In the genomic region with DNA sequence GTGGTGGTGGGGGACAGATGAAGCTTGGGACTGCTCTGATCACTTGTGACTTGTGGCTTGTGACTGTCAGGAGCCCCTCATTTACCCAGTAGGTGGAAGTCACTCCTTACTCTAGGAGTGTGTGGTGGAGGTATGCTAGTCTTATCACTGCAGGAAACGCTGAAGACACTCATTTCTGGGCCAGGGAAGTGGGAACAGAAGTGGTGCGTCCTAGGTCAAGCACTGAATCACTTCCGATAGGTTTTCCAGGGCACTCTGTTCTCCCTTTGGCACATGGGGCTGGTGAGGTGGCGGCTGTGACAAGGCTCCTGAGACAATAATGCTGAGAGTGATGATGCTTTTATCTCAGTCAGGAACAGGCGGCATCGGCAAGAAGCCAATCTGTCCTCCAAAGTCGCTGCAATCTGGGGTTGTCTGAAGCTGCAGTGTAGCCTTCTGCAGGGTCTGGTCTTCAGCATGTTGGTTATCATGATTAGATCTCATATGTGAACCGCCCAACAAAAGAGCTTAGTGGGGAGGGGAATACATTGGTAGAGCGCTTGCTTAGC, we compare ENCODE assay signal across 13 mouse cellular contexts. TPM values are rescaled to one million over a fixed set of nuclear protein-coding genes. Genes with fewer than 3 reads are reported as not detected.
DNase-seq lines count a peak whose midpoint lies in the region; ATAC-seq and TF ChIP-seq lines count a peak whose summit lies in the region.
"Had no signal": no experiment of that assay in that cellular context is flagged by ENCODE, and none has a peak within 500 bp of the region (broad histone marks: within the 10 kb centered on the region; RNA-seq: fewer than 3 reads in every experiment).

No protein-coding gene starts in this region.

- no peak for TF ChIP-seq POLR2A in heart, adult 2 months (IDR thresholded peaks at IDR 0.05; ENCODE audit: insufficient read depth, low read depth, low read length)

- no peaks in the 10 kb centered on the region for H3K27me3 ChIP-seq in heart, adult 2 months (ENCODE audit: control insufficient read depth, insufficient read depth, low read length)
- no peaks in the 10 kb centered on the region for H3K27me3 ChIP-seq in embryonic facial prominence, embryonic 15.5 days
- H3K27me3 ChIP-seq: liver, embryonic 13.5 days; neural tube, embryonic 15.5 days had no signal

- no peak for TF ChIP-seq EP300 in heart, adult 2 months (IDR thresholded peaks at IDR 0.05; ENCODE audit: insufficient read depth, low read depth, low read length)

- 42% methylated on average over 9 of the region's 9 CpGs for WGBS in heart, adult 2 months
- 91% methylated on average over 9 of the region's 9 CpGs for WGBS in embryonic facial prominence, embryonic 15.5 days

- no peaks in the 10 kb centered on the region; the same call in 1 of the 2 replicates for H3K9me3 ChIP-seq in embryonic facial prominence, embryonic 15.5 days (replicated peaks)
- H3K9me3 ChIP-seq: liver, embryonic 13.5 days; neural tube, embryonic 15.5 days had no signal

- ATAC-seq in embryonic facial prominence, embryonic 15.5 days (ENCODE audit: insufficient number of reproducible peaks, low FRiP score, low TSS enrichment, low read depth), result no peak

- H3K4me3 ChIP-seq in heart, adult 2 months, result no peak overlapping the region
- no peak overlapping the region for H3K4me3 ChIP-seq in embryonic facial prominence, embryonic 15.5 days (replicated peaks)
- H3K4me3 ChIP-seq: liver, embryonic 13.5 days; neural tube, embryonic 15.5 days had no signal

- DNase-seq in heart, adult 2 months, result no peak
- no peak for DNase-seq in heart, adult 8-10 months (ENCODE audit: low spot score)
- DNase-seq in layer of hippocampus, adult 11-12 months (ENCODE audit: low spot score), result peak; percentile 26
- DNase-seq in layer of hippocampus, postnatal 25 days (ENCODE audit: extremely low spot score in 1 of 2, low spot score in 1 of 2), result no peak
- DNase-seq in lung, postnatal 10 days, result peak; percentile 19
- DNase-seq in frontal cortex, postnatal 10 days (ENCODE audit: low spot score in 2 of 2), result no peak
- DNase-seq in right cerebral cortex, postnatal 14 days, result no peak
- DNase-seq: cerebellum, adult 9-11 months; liver, embryonic 13.5 days; midbrain, embryonic 14.5 days; thymus, postnatal 14 days had no signal

- H3K79me2 ChIP-seq in heart, adult 2 months (replicated peaks; ENCODE audit: control insufficient read depth, insufficient read depth, low read length), result no peaks in the 10 kb centered on the region

- peaks cover 7% of the 10 kb centered on the region for H3K4me1 ChIP-seq in heart, adult 2 months (ENCODE audit: control insufficient read depth, insufficient read depth, low read length)
- H3K4me1 ChIP-seq in embryonic facial prominence, embryonic 15.5 days, result peaks cover 27% of the 10 kb centered on the region
- H3K4me1 ChIP-seq: liver, embryonic 13.5 days; neural tube, embryonic 15.5 days had no signal

- intact Hi-C loops in heart, adult 2 months (cut with DNase I), result no loop called here

- H3K36me3 ChIP-seq in heart, adult 2 months (ENCODE audit: control insufficient read depth, insufficient read depth, low read length), result no peaks in the 10 kb centered on the region
- no peaks in the 10 kb centered on the region for H3K36me3 ChIP-seq in embryonic facial prominence, embryonic 15.5 days
- H3K36me3 ChIP-seq: liver, embryonic 13.5 days; neural tube, embryonic 15.5 days had no signal

- no peak overlapping the region for H3K9ac ChIP-seq in heart, adult 2 months (ENCODE audit: low read depth, low read length)
- H3K9ac ChIP-seq in embryonic facial prominence, embryonic 15.5 days, result no peak overlapping the region
- H3K9ac ChIP-seq: liver, embryonic 13.5 days; neural tube, embryonic 15.5 days had no signal

- TF ChIP-seq CTCF in heart, adult 2 months (IDR thresholded peaks at IDR 0.05), result no peak

- H3K4me2 ChIP-seq in embryonic facial prominence, embryonic 15.5 days (replicated peaks), result no peak overlapping the region
- H3K4me2 ChIP-seq: liver, embryonic 13.5 days; neural tube, embryonic 15.5 days had no signal

- H3K27ac ChIP-seq in heart, adult 2 months, result peak overlapping the region; percentile 33; the same call in 1 of the 2 replicates
- H3K27ac ChIP-seq in embryonic facial prominence, embryonic 15.5 days (replicated peaks), result peak overlapping the region; percentile 85
- H3K27ac ChIP-seq: liver, embryonic 13.5 days; neural tube, embryonic 15.5 days had no signal

RNA-seq across cellular contexts. Expression of gene Rerg, which starts 59.0 kb away (rescaled TPM):
- total RNA-seq in heart, adult 2 months (2021), result 1 to 10 TPM; 3.2 to 4.5 TPM
- polyA plus RNA-seq in heart, adult 2 months (2012; rRNA removed), result 1.5 and 2.5 TPM in 2 replicates
- total RNA-seq in heart, adult 8-10 months (2022), result 1 to 10 TPM; 2.4 to 3.0 (median 2.7) TPM
- 10 to 100 TPM; 38.4 to 39.2 TPM for total RNA-seq in layer of hippocampus, postnatal 25 days (2021)
- 28.1 and 31.9 TPM in 2 replicates for polyA plus RNA-seq in embryonic facial prominence, embryonic 15.5 days (2015; fragmentation: Nextera tagmentation; extraction: Ambion mirVana)

Comparison
In these comparisons a context has a peak if more than half of its experiments do, and no peak if none do; other contexts are left out.
1. DNase-seq: peak in layer of hippocampus, adult 11-12 months (single experiment) and lung, postnatal 10 days (single experiment); none in heart, adult 2 months (0 of 2), heart, adult 8-10 months (single experiment), layer of hippocampus, postnatal 25 days (0 of 2), frontal cortex, postnatal 10 days (0 of 2) and right cerebral cortex, postnatal 14 days (single experiment).
2. RNA of gene Rerg, which starts 59.0 kb away (total RNA-seq): 38.4 to 39.2 TPM in layer of hippocampus, postnatal 25 days; 3.2 to 4.5 TPM in heart, adult 2 months and 2.4 to 3.0 TPM in heart, adult 8-10 months; every median in the first group is over 4 times any median in the second.